Mouse (Mus musculus) midbrain, embryonic 12.5 days (tissue): Measurements from ENCODE around the gene Cap2. TPM values are rescaled to one million over a fixed set of nuclear protein-coding genes. Genes with fewer than 3 reads are reported as not detected.

Experiments used
- ATAC-seq: fragments of 200-750 bp; cut with Nextera tagmentation; 2 replicates; pipeline ENCODE4 v1.8.0; 2017; ENCODE audit warnings: low read depth, moderate TSS enrichment, moderate library complexity; ENCODE audit not compliant: low FRiP score
- H3K27ac ChIP-seq: fragments of 300-500 bp; sonication (generic); replicated peaks from 2 replicates; pipeline ENCODE4 v1.5.1; 2016; ENCODE audit warnings: mild to moderate bottlenecking
- H3K27me3 ChIP-seq: fragments of 300-500 bp; sonication (generic); 2 replicates; pipeline ENCODE4 v1.6.1; 2016; ENCODE audit warnings: mild to moderate bottlenecking
- H3K36me3 ChIP-seq: fragments of 300-500 bp; sonication (generic); 2 replicates; pipeline ENCODE4 v1.6.1; 2016
- H3K4me1 ChIP-seq: fragments of 300-500 bp; sonication (generic); 2 replicates; pipeline ENCODE4 v1.6.1; 2016
- H3K4me2 ChIP-seq: fragments of 300-500 bp; sonication (generic); replicated peaks from 2 replicates; pipeline ENCODE4 v1.6.1; 2016; ENCODE audit warnings: mild to moderate bottlenecking, moderate library complexity
- H3K4me3 ChIP-seq: fragments of 300-500 bp; sonication (generic); 2 replicates; pipeline ENCODE4 v1.5.1; 2016; ENCODE audit warnings: mild to moderate bottlenecking
- H3K9ac ChIP-seq: fragments of 300-500 bp; sonication (generic); replicated peaks from 2 replicates; pipeline ENCODE4 v1.6.1; 2016; ENCODE audit warnings: mild to moderate bottlenecking, moderate library complexity
- H3K9me3 ChIP-seq: fragments of 300-500 bp; sonication (generic); 2 replicates; pipeline ENCODE4 v1.6.1; 2016; ENCODE audit warnings: mild to moderate bottlenecking
- WGBS: fragments of 180-500 bp; shearing (Covaris S2); methylation state at CpG from one replicate; pipeline ENCODE4 v1.1.7; 2016; 5-methylcytosine and 5-hydroxymethylcytosine counted together
- polyA plus RNA-seq: library from polyadenylated mRNA; unstranded; fragments of >200 nt; fragmentation: Nextera tagmentation; extraction: Ambion mirVana; gene quantifications from 2 replicates; pipeline ENCODE4 v1.2.1, GENCODE M21; 2016

The Cap2 gene
- polyA plus RNA-seq, 1 experiment from 2014 or later = 9.6 TPM

- Histone ChIP-seq H3K27ac (no peak overlapping the region), H3K27me3 (no peaks in the 10 kb centered on the region), H3K4me2 (no peak overlapping the region), H3K9ac (no peak overlapping the region), H3K4me1 (peaks cover 5% of the 10 kb centered on the region; the same call in 1 of the 2 replicates), H3K4me3 (no peak overlapping the region), H3K9me3 (no peaks in the 10 kb centered on the region), H3K36me3 (no peaks in the 10 kb centered on the region)
- 89% methylated on average over 7 of the region's 7 CpGs for WGBS
- no peak for ATAC-seq
Observed at GRCm38 (mm10) chr13:46510460-46510859, 8.8 kb downstream of the Cap2 start.

GRCm38 (mm10) chr13:46514484-46514883 lies 12.8 kb downstream of the Cap2 start:
- WGBS = 93% methylated on average over 10 of the region's 10 CpGs
- ATAC-seq = no peak
- no peaks in the 10 kb centered on the region for H3K9me3 ChIP-seq
- H3K9ac ChIP-seq = no peak overlapping the region
- H3K36me3 ChIP-seq = no peaks in the 10 kb centered on the region
- peaks cover 14% of the 10 kb centered on the region; the same call in 1 of the 2 replicates for H3K4me1 ChIP-seq
- H3K4me2 ChIP-seq = no peak overlapping the region
- H3K4me3 ChIP-seq = no peak overlapping the region
- no peaks in the 10 kb centered on the region for H3K27me3 ChIP-seq
- no peak overlapping the region for H3K27ac ChIP-seq

GRCm38 (mm10) chr13:46515120-46515523 lies 13.5 kb downstream of the Cap2 start:
- Histone ChIP-seq H3K36me3 (no peaks in the 10 kb centered on the region), H3K4me3 (no peak overlapping the region), H3K9ac (no peak overlapping the region), H3K27me3 (no peaks in the 10 kb centered on the region), H3K27ac (no peak overlapping the region), H3K9me3 (no peaks in the 10 kb centered on the region), H3K4me2 (no peak overlapping the region), H3K4me1 (peaks cover 14% of the 10 kb centered on the region; the same call in 1 of the 2 replicates)
- WGBS = 88% methylated on average over 9 of the region's 9 CpGs
- no peak for ATAC-seq

- no peaks in the 10 kb centered on the region for H3K9me3 ChIP-seq
- 65% methylated on average over 10 of the region's 10 CpGs for WGBS
- ATAC-seq = no peak
- H3K4me3 ChIP-seq = no peak overlapping the region
- H3K4me1 ChIP-seq = peaks cover 14% of the 10 kb centered on the region; the same call in 1 of the 2 replicates
- no peaks in the 10 kb centered on the region for H3K27me3 ChIP-seq
- H3K27ac ChIP-seq = no peak overlapping the region
- no peak overlapping the region for H3K4me2 ChIP-seq
- no peak overlapping the region for H3K9ac ChIP-seq
- no peaks in the 10 kb centered on the region for H3K36me3 ChIP-seq
Observed at GRCm38 (mm10) chr13:46515524-46515923, 13.9 kb downstream of the Cap2 start.

GRCm38 (mm10) chr13:46516183-46516582 lies 14.5 kb downstream of the Cap2 start:
- no peak overlapping the region for H3K27ac ChIP-seq
- H3K4me2 ChIP-seq = no peak overlapping the region
- H3K27me3 ChIP-seq = no peaks in the 10 kb centered on the region
- no peak overlapping the region for H3K4me3 ChIP-seq
- H3K9ac ChIP-seq = no peak overlapping the region
- WGBS = 84% methylated on average over 7 of the region's 7 CpGs
- no peaks in the 10 kb centered on the region for H3K9me3 ChIP-seq
- H3K36me3 ChIP-seq = no peaks in the 10 kb centered on the region
- peaks cover 14% of the 10 kb centered on the region; the same call in 1 of the 2 replicates for H3K4me1 ChIP-seq
- ATAC-seq = no peak

GRCm38 (mm10) chr13:46517211-46517685 lies 15.6 kb downstream of the Cap2 start:
- no peak for ATAC-seq
- Histone ChIP-seq H3K4me3 (no peak overlapping the region), H3K9me3 (no peaks in the 10 kb centered on the region), H3K9ac (no peak overlapping the region), H3K4me1 (peaks cover 14% of the 10 kb centered on the region; the same call in 1 of the 2 replicates), H3K4me2 (no peak overlapping the region), H3K36me3 (no peaks in the 10 kb centered on the region), H3K27ac (no peak overlapping the region), H3K27me3 (no peaks in the 10 kb centered on the region)
- WGBS = 86% methylated on average over 4 of the region's 4 CpGs

GRCm38 (mm10) chr13:46521482-46521881 lies 19.8 kb downstream of the Cap2 start:
- Histone ChIP-seq H3K9me3 (no peaks in the 10 kb centered on the region), H3K4me1 (peaks cover 2% of the 10 kb centered on the region; the same call in 1 of the 2 replicates), H3K4me2 (no peak overlapping the region), H3K4me3 (no peak overlapping the region), H3K36me3 (no peaks in the 10 kb centered on the region), H3K27ac (no peak overlapping the region), H3K9ac (no peak overlapping the region), H3K27me3 (no peaks in the 10 kb centered on the region)
- WGBS = 83% methylated on average over 1 of the region's 1 CpGs
- no peak for ATAC-seq

- 70% methylated on average over 4 of the region's 4 CpGs for WGBS
- no peak overlapping the region for H3K27ac ChIP-seq
- no peaks in the 10 kb centered on the region for H3K27me3 ChIP-seq
- H3K4me2 ChIP-seq = no peak overlapping the region
- peaks cover 2% of the 10 kb centered on the region; the same call in 1 of the 2 replicates for H3K4me1 ChIP-seq
- H3K9ac ChIP-seq = no peak overlapping the region
- no peak overlapping the region for H3K4me3 ChIP-seq
- no peaks in the 10 kb centered on the region for H3K36me3 ChIP-seq
- ATAC-seq = no peak
- no peaks in the 10 kb centered on the region for H3K9me3 ChIP-seq
Observed at GRCm38 (mm10) chr13:46522798-46523197, 21.1 kb downstream of the Cap2 start.

GRCm38 (mm10) chr13:46523235-46523634 lies 21.6 kb downstream of the Cap2 start:
- H3K27ac ChIP-seq = no peak overlapping the region
- no peak overlapping the region for H3K4me3 ChIP-seq
- 65% methylated on average over 5 of the region's 5 CpGs for WGBS
- H3K9ac ChIP-seq = no peak overlapping the region
- no peaks in the 10 kb centered on the region for H3K36me3 ChIP-seq
- no peaks in the 10 kb centered on the region for H3K9me3 ChIP-seq
- H3K4me1 ChIP-seq = peaks cover 2% of the 10 kb centered on the region; the same call in 1 of the 2 replicates
- no peak overlapping the region for H3K4me2 ChIP-seq
- ATAC-seq = no peak
- H3K27me3 ChIP-seq = 0 out of 2 replicates have a peak, but pooled peaks cover 3% of the 10 kb centered on the region

GRCm38 (mm10) chr13:46523712-46524111 lies 22.1 kb downstream of the Cap2 start:
- H3K4me1 ChIP-seq = peaks cover 2% of the 10 kb centered on the region; the same call in 1 of the 2 replicates
- no peaks in the 10 kb centered on the region for H3K36me3 ChIP-seq
- no peak for ATAC-seq
- WGBS = 72% methylated on average over 12 of the region's 12 CpGs
- 0 out of 2 replicates have a peak, but pooled peaks cover 3% of the 10 kb centered on the region for H3K27me3 ChIP-seq
- no peak overlapping the region for H3K4me3 ChIP-seq
- no peaks in the 10 kb centered on the region for H3K9me3 ChIP-seq
- H3K9ac ChIP-seq = no peak overlapping the region
- no peak overlapping the region for H3K27ac ChIP-seq
- H3K4me2 ChIP-seq = no peak overlapping the region

- Histone ChIP-seq H3K9ac (no peak overlapping the region), H3K4me1 (peaks cover 2% of the 10 kb centered on the region; the same call in 1 of the 2 replicates), H3K4me2 (no peak overlapping the region), H3K4me3 (no peak overlapping the region), H3K36me3 (no peaks in the 10 kb centered on the region), H3K27me3 (peaks cover 8% of the 10 kb centered on the region; the same call in 1 of the 2 replicates), H3K9me3 (no peaks in the 10 kb centered on the region), H3K27ac (no peak overlapping the region)
- 87% methylated on average over 18 of the region's 18 CpGs for WGBS
- ATAC-seq = no peak
Observed at GRCm38 (mm10) chr13:46525295-46526255, 23.9 kb downstream of the Cap2 start.

- Histone ChIP-seq H3K4me1 (peaks cover 2% of the 10 kb centered on the region; the same call in 1 of the 2 replicates), H3K9me3 (no peaks in the 10 kb centered on the region), H3K27me3 (peaks cover 16% of the 10 kb centered on the region), H3K4me3 (no peak overlapping the region), H3K36me3 (no peaks in the 10 kb centered on the region), H3K27ac (no peak overlapping the region), H3K4me2 (no peak overlapping the region), H3K9ac (no peak overlapping the region)
- no peak for ATAC-seq
- WGBS = 75% methylated on average over 3 of the region's 3 CpGs
Observed at GRCm38 (mm10) chr13:46526645-46527044, 25.0 kb downstream of the Cap2 start.
